Mouse (Mus musculus): Measurements from ENCODE around the gene Hes3. TPM values are rescaled to one million over a fixed set of nuclear protein-coding genes. Genes with fewer than 3 reads are reported as not detected.

Hes3 gene
- polyA plus RNA-seq, 1 experiment from 2014 or later, result not detected

- no peak overlapping the region for H3K27ac ChIP-seq (ENCODE audit: low read depth, low read length)
- H3K9me3 ChIP-seq (replicated peaks; ENCODE audit: control insufficient read depth, low read length), result no peaks in the 10 kb centered on the region
- no peak for ATAC-seq (replicated peaks; ENCODE audit: insufficient number of reproducible peaks, low FRiP score, low TSS enrichment)
- no peaks in the 10 kb centered on the region for H3K36me3 ChIP-seq (ENCODE audit: control insufficient read depth, insufficient read depth, low read length)
- WGBS (ENCODE audit: insufficient replicate concordance), result 88% methylated on average over 11 of the region's 11 CpGs
- no peak overlapping the region for H3K4me2 ChIP-seq
- peaks cover 39% of the 10 kb centered on the region for H3K4me1 ChIP-seq (ENCODE audit: control insufficient read depth, insufficient read depth, low read length)
- H3K4me3 ChIP-seq (ENCODE audit: low read depth, low read length), result no peak overlapping the region
- H3K27me3 ChIP-seq (ENCODE audit: control insufficient read depth, insufficient read depth, low read length), result peaks cover 10% of the 10 kb centered on the region
- no peak overlapping the region for H3K9ac ChIP-seq (ENCODE audit: low read depth, low read length)
These were observed 20.1 kb downstream of the Hes3 start for GRCm38 (mm10) chr4:152271334-152271733.

- Histone ChIP-seq H3K9me3 (replicated peaks; ENCODE audit: control insufficient read depth, low read length) (no peaks in the 10 kb centered on the region), H3K4me3 (ENCODE audit: low read depth, low read length) (no peak overlapping the region), H3K4me1 (ENCODE audit: control insufficient read depth, insufficient read depth, low read length) (peaks cover 40% of the 10 kb centered on the region), H3K27me3 (ENCODE audit: control insufficient read depth, insufficient read depth, low read length) (peaks cover 6% of the 10 kb centered on the region), H3K27ac (ENCODE audit: low read depth, low read length) (no peak overlapping the region), H3K36me3 (ENCODE audit: control insufficient read depth, insufficient read depth, low read length) (no peaks in the 10 kb centered on the region), H3K4me2 (no peak overlapping the region), H3K9ac (ENCODE audit: low read depth, low read length) (no peak overlapping the region)
- WGBS (ENCODE audit: insufficient replicate concordance), result 74% methylated on average over 9 of the region's 9 CpGs
- ATAC-seq (replicated peaks; ENCODE audit: insufficient number of reproducible peaks, low FRiP score, low TSS enrichment), result no peak
These were observed 20.9 kb downstream of the Hes3 start for GRCm38 (mm10) chr4:152270599-152270998.

- no peaks in the 10 kb centered on the region for H3K9me3 ChIP-seq (replicated peaks; ENCODE audit: control insufficient read depth, low read length)
- ATAC-seq (replicated peaks; ENCODE audit: insufficient number of reproducible peaks, low FRiP score, low TSS enrichment), result no peak
- WGBS (ENCODE audit: insufficient replicate concordance), result 84% methylated on average over 13 of the region's 13 CpGs
- peaks cover 34% of the 10 kb centered on the region for H3K4me1 ChIP-seq (ENCODE audit: control insufficient read depth, insufficient read depth, low read length)
- no peaks in the 10 kb centered on the region; the same call in 1 of the 2 replicates for H3K27me3 ChIP-seq (ENCODE audit: control insufficient read depth, insufficient read depth, low read length)
- no peaks in the 10 kb centered on the region; the same call in 1 of the 2 replicates for H3K36me3 ChIP-seq (ENCODE audit: control insufficient read depth, insufficient read depth, low read length)
- H3K4me3 ChIP-seq (ENCODE audit: low read depth, low read length), result no peak overlapping the region
- H3K9ac ChIP-seq (ENCODE audit: low read depth, low read length), result no peak overlapping the region
- H3K27ac ChIP-seq (ENCODE audit: low read depth, low read length), result no peak overlapping the region
- H3K4me2 ChIP-seq, result no peak overlapping the region
These were observed 21.5 kb downstream of the Hes3 start for GRCm38 (mm10) chr4:152269967-152270366.

- H3K4me1 ChIP-seq (ENCODE audit: control insufficient read depth, insufficient read depth, low read length), result peaks cover 39% of the 10 kb centered on the region
- H3K4me3 ChIP-seq (ENCODE audit: low read depth, low read length), result no peak overlapping the region
- H3K27ac ChIP-seq (ENCODE audit: low read depth, low read length), result no peak overlapping the region
- 70% methylated on average over 13 of the region's 13 CpGs for WGBS (ENCODE audit: insufficient replicate concordance)
- H3K27me3 ChIP-seq (ENCODE audit: control insufficient read depth, insufficient read depth, low read length), result no peaks in the 10 kb centered on the region
- no peak overlapping the region for H3K9ac ChIP-seq (ENCODE audit: low read depth, low read length)
- H3K9me3 ChIP-seq (replicated peaks; ENCODE audit: control insufficient read depth, low read length), result no peaks in the 10 kb centered on the region
- H3K4me2 ChIP-seq, result no peak overlapping the region
- no peaks in the 10 kb centered on the region; the same call in 1 of the 2 replicates for H3K36me3 ChIP-seq (ENCODE audit: control insufficient read depth, insufficient read depth, low read length)
- ATAC-seq (replicated peaks; ENCODE audit: insufficient number of reproducible peaks, low FRiP score, low TSS enrichment), result no peak
These were observed 23.6 kb downstream of the Hes3 start for GRCm38 (mm10) chr4:152267748-152268369.

GRCm38 (mm10) chr4:152266236-152266895 lies 25.1 kb downstream of the Hes3 start:
- Histone ChIP-seq H3K9ac (ENCODE audit: low read depth, low read length) (no peak overlapping the region), H3K4me2 (no peak overlapping the region), H3K27ac (ENCODE audit: low read depth, low read length) (no peak overlapping the region), H3K4me3 (ENCODE audit: low read depth, low read length) (no peak overlapping the region), H3K27me3 (ENCODE audit: control insufficient read depth, insufficient read depth, low read length) (no peaks in the 10 kb centered on the region), H3K9me3 (replicated peaks; ENCODE audit: control insufficient read depth, low read length) (no peaks in the 10 kb centered on the region), H3K4me1 (ENCODE audit: control insufficient read depth, insufficient read depth, low read length) (peaks cover 41% of the 10 kb centered on the region), H3K36me3 (ENCODE audit: control insufficient read depth, insufficient read depth, low read length) (no peaks in the 10 kb centered on the region; the same call in 1 of the 2 replicates)
- WGBS (ENCODE audit: insufficient replicate concordance), result 39% methylated on average over 10 of the region's 10 CpGs
- ATAC-seq (replicated peaks; ENCODE audit: insufficient number of reproducible peaks, low FRiP score, low TSS enrichment), result no peak

- H3K4me1 ChIP-seq (ENCODE audit: control insufficient read depth, insufficient read depth, low read length), result peaks cover 47% of the 10 kb centered on the region
- peak overlapping the region; percentile 10; the same call in 1 of the 2 replicates for H3K27ac ChIP-seq (ENCODE audit: low read depth, low read length)
- no peak overlapping the region for H3K4me2 ChIP-seq
- H3K27me3 ChIP-seq (ENCODE audit: control insufficient read depth, insufficient read depth, low read length), result no peaks in the 10 kb centered on the region
- no peak overlapping the region for H3K9ac ChIP-seq (ENCODE audit: low read depth, low read length)
- ATAC-seq (replicated peaks; ENCODE audit: insufficient number of reproducible peaks, low FRiP score, low TSS enrichment), result no peak
- no peaks in the 10 kb centered on the region; the same call in none of the 2 replicates for H3K36me3 ChIP-seq (ENCODE audit: control insufficient read depth, insufficient read depth, low read length)
- 66% methylated on average over 5 of the region's 5 CpGs for WGBS (ENCODE audit: insufficient replicate concordance)
- H3K9me3 ChIP-seq (replicated peaks; ENCODE audit: control insufficient read depth, low read length), result no peaks in the 10 kb centered on the region
- no peak overlapping the region for H3K4me3 ChIP-seq (ENCODE audit: low read depth, low read length)
These were observed 25.7 kb downstream of the Hes3 start for GRCm38 (mm10) chr4:152265791-152266190.

- no peak overlapping the region for H3K9ac ChIP-seq (ENCODE audit: low read depth, low read length)
- H3K27ac ChIP-seq (ENCODE audit: low read depth, low read length), result peak overlapping the region; percentile 88; the same call in 1 of the 2 replicates
- H3K36me3 ChIP-seq (ENCODE audit: control insufficient read depth, insufficient read depth, low read length), result no peaks in the 10 kb centered on the region; the same call in none of the 2 replicates
- H3K9me3 ChIP-seq (replicated peaks; ENCODE audit: control insufficient read depth, low read length), result no peaks in the 10 kb centered on the region
- WGBS (ENCODE audit: insufficient replicate concordance), result 86% methylated on average over 9 of the region's 9 CpGs
- H3K4me2 ChIP-seq, result no peak overlapping the region
- no peak for ATAC-seq (replicated peaks; ENCODE audit: insufficient number of reproducible peaks, low FRiP score, low TSS enrichment)
- H3K4me3 ChIP-seq (ENCODE audit: low read depth, low read length), result no peak overlapping the region
- peaks cover 49% of the 10 kb centered on the region for H3K4me1 ChIP-seq (ENCODE audit: control insufficient read depth, insufficient read depth, low read length)
- H3K27me3 ChIP-seq (ENCODE audit: control insufficient read depth, insufficient read depth, low read length), result no peaks in the 10 kb centered on the region
These were observed 26.4 kb downstream of the Hes3 start for GRCm38 (mm10) chr4:152264867-152265568.

GRCm38 (mm10) chr4:152264177-152264530 lies 27.3 kb downstream of the Hes3 start:
- no peak overlapping the region for H3K4me3 ChIP-seq (ENCODE audit: low read depth, low read length)
- H3K27ac ChIP-seq (ENCODE audit: low read depth, low read length), result peak overlapping the region; percentile 88
- peaks cover 47% of the 10 kb centered on the region for H3K4me1 ChIP-seq (ENCODE audit: control insufficient read depth, insufficient read depth, low read length)
- H3K9ac ChIP-seq (ENCODE audit: low read depth, low read length), result peak overlapping the region; percentile 1; the same call in 1 of the 2 replicates
- H3K27me3 ChIP-seq (ENCODE audit: control insufficient read depth, insufficient read depth, low read length), result no peaks in the 10 kb centered on the region
- H3K4me2 ChIP-seq, result peak overlapping the region; percentile 36; the same call in 1 of the 2 replicates
- 56% methylated on average over 4 of the region's 4 CpGs for WGBS (ENCODE audit: insufficient replicate concordance)
- no peaks in the 10 kb centered on the region for H3K9me3 ChIP-seq (replicated peaks; ENCODE audit: control insufficient read depth, low read length)
- H3K36me3 ChIP-seq (ENCODE audit: control insufficient read depth, insufficient read depth, low read length), result no peaks in the 10 kb centered on the region; the same call in none of the 2 replicates
- no peak for ATAC-seq (replicated peaks; ENCODE audit: insufficient number of reproducible peaks, low FRiP score, low TSS enrichment)

Measured in heart, embryonic 11.5 days (tissue).